Mouse (Mus musculus): Measurements from ENCODE around the gene Phf8.

DNA sequence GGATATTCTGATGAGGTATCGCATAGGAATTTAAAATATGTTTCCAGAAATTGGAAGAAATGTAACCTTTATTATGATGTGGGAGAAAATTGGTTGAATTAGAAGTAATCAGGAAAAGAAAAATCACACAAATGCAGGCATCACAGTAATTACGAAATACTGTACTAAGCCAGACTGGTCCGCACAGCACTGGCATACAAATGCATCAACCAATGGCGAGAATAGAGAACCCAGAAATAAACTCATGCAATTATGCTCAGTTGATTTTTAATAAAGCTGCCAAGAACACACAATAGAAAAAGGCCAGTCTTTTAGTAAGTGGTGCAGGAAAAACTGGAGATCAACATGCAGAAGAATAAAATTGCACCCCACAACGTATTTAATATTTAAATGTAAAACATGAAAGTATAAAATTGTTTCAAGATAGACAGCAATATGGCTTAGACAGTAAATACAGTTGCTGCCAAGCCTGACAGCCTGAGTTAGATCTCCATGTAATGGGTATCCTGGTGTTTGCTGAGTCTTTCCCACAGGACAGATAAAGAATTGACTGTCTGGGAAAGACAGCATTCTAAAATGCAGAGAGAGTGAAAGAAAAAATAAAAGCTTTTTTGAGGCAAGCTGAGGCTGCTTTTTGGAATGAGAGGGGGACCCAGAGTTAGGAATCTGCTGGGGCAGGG lies 154.2 kb downstream of the Phf8 start:
- no peak for TF ChIP-seq POLR2A (IDR thresholded peaks at IDR 0.05; ENCODE audit: insufficient read depth, low read depth, low read length)
- no peak for TF ChIP-seq EP300 (IDR thresholded peaks at IDR 0.05; ENCODE audit: insufficient read depth, low read depth, low read length)

All from heart, adult 2 months (tissue).